Mouse (Mus musculus): Measurements from ENCODE around the gene Sbk1. TPM values are rescaled to one million over a fixed set of nuclear protein-coding genes. Genes with fewer than 3 reads are reported as not detected.
A peak's percentile ranks its signal among the peaks of the same experiment; 100 is the strongest.

Sbk1 gene
- polyA plus RNA-seq, 2 experiments: 47.9 to 50.9 TPM

GRCm38 (mm10) chr7:126273351-126274042 is 1.1 kb downstream of the Sbk1 start:
- no peak for TF ChIP-seq POLR2A (IDR thresholded peaks at IDR 0.05; ENCODE audit: borderline replicate concordance, extremely low read depth, insufficient read depth, insufficient read length)
- peak overlapping the region; percentile 72 for H3K4me2 ChIP-seq (replicated peaks; ENCODE audit: low read depth, low read length, severe bottlenecking)
- peaks cover 42% of the 10 kb centered on the region for H3K4me1 ChIP-seq (ENCODE audit: control insufficient read depth, insufficient read depth, low read length)
- H3K4me3 ChIP-seq (replicated peaks; ENCODE audit: low read length): peak overlapping the region; percentile 97
- H3K36me3 ChIP-seq (ENCODE audit: control insufficient read depth, insufficient read depth, low read length): peaks cover 31% of the 10 kb centered on the region
- H3K27ac ChIP-seq (replicated peaks; ENCODE audit: low read depth, low read length): peak overlapping the region; percentile 92
- ATAC-seq (ENCODE audit: low FRiP score, low read depth) (no peak), DNase-seq (ENCODE audit: low spot score) (no peak)
- peak overlapping the region; percentile 93 for H3K9ac ChIP-seq (ENCODE audit: low read depth, low read length, severe bottlenecking)
- H3K9me3 ChIP-seq (ENCODE audit: control insufficient read depth, low read length): no peaks in the 10 kb centered on the region
- H3K27me3 ChIP-seq (ENCODE audit: control insufficient read depth, insufficient read depth, low read length): no peaks in the 10 kb centered on the region
- 7% methylated on average over 11 of the region's 11 CpGs for WGBS

DNA sequence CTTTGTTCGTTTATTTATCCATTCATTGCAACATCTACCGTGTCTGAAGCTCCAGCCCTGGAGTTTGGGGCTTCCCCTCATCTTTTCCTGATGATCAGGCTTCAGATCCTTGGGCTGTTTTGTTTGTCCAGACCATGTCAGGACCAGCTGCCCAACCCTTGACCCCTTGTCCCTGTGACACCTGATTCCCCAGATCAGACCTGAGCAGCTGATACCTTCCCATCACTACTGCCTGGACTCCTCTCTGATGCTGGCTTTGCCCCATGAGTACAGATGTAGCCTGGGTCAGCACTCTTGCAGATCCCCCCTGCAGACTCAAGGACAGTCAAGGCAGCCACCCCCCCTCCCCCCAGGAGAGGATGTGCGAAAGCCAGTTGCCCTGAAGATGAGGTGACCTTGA is 1.7 kb downstream of the Sbk1 start:
- H3K27ac ChIP-seq (replicated peaks; ENCODE audit: low read depth, low read length): 0 out of 2 replicates have a peak overlapping the region, but pooled peaks have one; percentile 13
- H3K9ac ChIP-seq (ENCODE audit: low read depth, low read length, severe bottlenecking): peak overlapping the region; percentile 93
- DNase-seq (ENCODE audit: low spot score): no peak
- H3K9me3 ChIP-seq (ENCODE audit: control insufficient read depth, low read length): no peaks in the 10 kb centered on the region
- WGBS: 11% methylated on average over 3 of the region's 3 CpGs
- no peak for ATAC-seq (ENCODE audit: low FRiP score, low read depth)
- H3K36me3 ChIP-seq (ENCODE audit: control insufficient read depth, insufficient read depth, low read length): peaks cover 31% of the 10 kb centered on the region
- TF ChIP-seq POLR2A (IDR thresholded peaks at IDR 0.05; ENCODE audit: borderline replicate concordance, extremely low read depth, insufficient read depth, insufficient read length): no peak
- H3K4me1 ChIP-seq (ENCODE audit: control insufficient read depth, insufficient read depth, low read length): peaks cover 42% of the 10 kb centered on the region
- H3K4me2 ChIP-seq (replicated peaks; ENCODE audit: low read depth, low read length, severe bottlenecking): peak overlapping the region; percentile 72
- no peaks in the 10 kb centered on the region for H3K27me3 ChIP-seq (ENCODE audit: control insufficient read depth, insufficient read depth, low read length)
- peak overlapping the region; percentile 97 for H3K4me3 ChIP-seq (replicated peaks; ENCODE audit: low read length)

DNA sequence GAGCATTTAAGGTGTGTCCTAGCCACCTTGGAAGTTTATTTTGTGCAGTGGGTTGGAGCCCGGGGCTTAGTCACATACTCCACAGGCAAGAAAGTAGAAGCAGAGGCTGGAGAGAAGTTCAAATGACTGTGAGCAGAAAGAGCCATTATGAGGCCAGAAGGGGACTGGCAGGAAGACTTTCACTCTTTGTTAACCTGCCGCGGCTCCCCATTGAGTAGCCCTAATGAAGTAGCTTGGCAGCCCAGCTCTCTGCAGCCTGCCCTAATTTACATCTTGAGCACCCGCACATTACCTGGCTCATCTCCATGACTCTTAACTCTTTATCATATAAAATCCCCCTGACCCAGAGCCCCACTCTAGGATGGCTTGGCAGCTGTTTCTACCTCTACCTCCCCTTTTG is 2.2 kb downstream of the Sbk1 start:
- H3K9ac ChIP-seq (ENCODE audit: low read depth, low read length, severe bottlenecking): peak overlapping the region; percentile 93
- H3K9me3 ChIP-seq (ENCODE audit: control insufficient read depth, low read length): no peaks in the 10 kb centered on the region
- peak overlapping the region; percentile 72 for H3K4me2 ChIP-seq (replicated peaks; ENCODE audit: low read depth, low read length, severe bottlenecking)
- DNase-seq (ENCODE audit: low spot score) (no peak), ATAC-seq (ENCODE audit: low FRiP score, low read depth) (no peak)
- peak overlapping the region; percentile 97 for H3K4me3 ChIP-seq (replicated peaks; ENCODE audit: low read length)
- 0 out of 2 replicates have a peak overlapping the region, but pooled peaks have one; percentile 13 for H3K27ac ChIP-seq (replicated peaks; ENCODE audit: low read depth, low read length)
- peaks cover 33% of the 10 kb centered on the region for H3K36me3 ChIP-seq (ENCODE audit: control insufficient read depth, insufficient read depth, low read length)
- no peak for TF ChIP-seq POLR2A (IDR thresholded peaks at IDR 0.05; ENCODE audit: borderline replicate concordance, extremely low read depth, insufficient read depth, insufficient read length)
- no peaks in the 10 kb centered on the region for H3K27me3 ChIP-seq (ENCODE audit: control insufficient read depth, insufficient read depth, low read length)
- H3K4me1 ChIP-seq (ENCODE audit: control insufficient read depth, insufficient read depth, low read length): peaks cover 42% of the 10 kb centered on the region
- WGBS: 18% methylated on average over 4 of the region's 4 CpGs

GRCm38 (mm10) chr7:126275711-126276110 is 3.3 kb downstream of the Sbk1 start:
- WGBS: 84% methylated on average over 5 of the region's 5 CpGs
- H3K27ac ChIP-seq (replicated peaks; ENCODE audit: low read depth, low read length): no peak overlapping the region
- H3K4me3 ChIP-seq (replicated peaks; ENCODE audit: low read length): no peak overlapping the region

GRCm38 (mm10) chr7:126276297-126276696 is 3.9 kb downstream of the Sbk1 start:
- TF ChIP-seq POLR2A (IDR thresholded peaks at IDR 0.05; ENCODE audit: borderline replicate concordance, extremely low read depth, insufficient read depth, insufficient read length): no peak
- no peak overlapping the region for H3K27ac ChIP-seq (replicated peaks; ENCODE audit: low read depth, low read length)
- H3K4me2 ChIP-seq (replicated peaks; ENCODE audit: low read depth, low read length, severe bottlenecking): no peak overlapping the region
- no peak for ATAC-seq (ENCODE audit: low FRiP score, low read depth)
- H3K36me3 ChIP-seq (ENCODE audit: control insufficient read depth, insufficient read depth, low read length): peaks cover 42% of the 10 kb centered on the region
- H3K9ac ChIP-seq (ENCODE audit: low read depth, low read length, severe bottlenecking): no peak overlapping the region
- H3K4me1 ChIP-seq (ENCODE audit: control insufficient read depth, insufficient read depth, low read length): peaks cover 39% of the 10 kb centered on the region
- 67% methylated on average over 5 of the region's 6 CpGs for WGBS
- H3K4me3 ChIP-seq (replicated peaks; ENCODE audit: low read length): no peak overlapping the region
- no peaks in the 10 kb centered on the region for H3K27me3 ChIP-seq (ENCODE audit: control insufficient read depth, insufficient read depth, low read length)
- H3K9me3 ChIP-seq (ENCODE audit: control insufficient read depth, low read length): no peaks in the 10 kb centered on the region
- no peak for DNase-seq (ENCODE audit: low spot score)

More at GRCm38 (mm10) chr7:126275711-126276110, 3.3 kb downstream of the Sbk1 start:
- DNase-seq (ENCODE audit: low spot score) (no peak), ATAC-seq (ENCODE audit: low FRiP score, low read depth) (no peak)
- Histone ChIP-seq H3K4me2 (replicated peaks; ENCODE audit: low read depth, low read length, severe bottlenecking) (0 out of 2 replicates have a peak overlapping the region, but pooled peaks have one; percentile 72), H3K9me3 (ENCODE audit: control insufficient read depth, low read length) (no peaks in the 10 kb centered on the region), H3K27me3 (ENCODE audit: control insufficient read depth, insufficient read depth, low read length) (no peaks in the 10 kb centered on the region), H3K4me1 (ENCODE audit: control insufficient read depth, insufficient read depth, low read length) (peaks cover 42% of the 10 kb centered on the region), H3K9ac (ENCODE audit: low read depth, low read length, severe bottlenecking) (0 out of 2 replicates have a peak overlapping the region, but pooled peaks have one; percentile 17), H3K36me3 (ENCODE audit: control insufficient read depth, insufficient read depth, low read length) (peaks cover 40% of the 10 kb centered on the region)
- no peak for TF ChIP-seq POLR2A (IDR thresholded peaks at IDR 0.05; ENCODE audit: borderline replicate concordance, extremely low read depth, insufficient read depth, insufficient read length)
